Mouse (Mus musculus) liver, adult 2 months (tissue): ENCODE measurements around the gene Plp2. TPM values are rescaled to one million over a fixed set of nuclear protein-coding genes. Genes with fewer than 3 reads are reported as not detected.
A peak's percentile ranks its signal among the peaks of the same experiment; 100 is the strongest.

Experiments
- DNase-seq: peaks from one replicate; pipeline ENCODE4 v3.0.0-alpha.2; 2011; ENCODE audit warnings: low read depth, low spot score; ENCODE audit errors: extremely low read depth
- H3K27ac ChIP-seq: fragments of 200-500 bp; replicated peaks from 2 replicates; pipeline ENCODE4 v1.5.1; 2012; ENCODE audit warnings: low read depth, mild to moderate bottlenecking, control low read depth, inconsistent platforms, low read length; ENCODE audit not compliant: insufficient read depth
- H3K27me3 ChIP-seq: fragments of 200-500 bp; 2 replicates; pipeline ENCODE4 v1.6.1; 2012; ENCODE audit warnings: mild to moderate bottlenecking, moderate library complexity, low read length, inconsistent platforms; ENCODE audit not compliant: control insufficient read depth, insufficient read depth
- H3K36me3 ChIP-seq: fragments of 200-500 bp; 2 replicates; pipeline ENCODE4 v1.6.1; 2012; ENCODE audit warnings: low read length, inconsistent platforms; ENCODE audit not compliant: control insufficient read depth, insufficient read depth
- H3K4me1 ChIP-seq: fragments of 200-500 bp; 2 replicates; pipeline ENCODE4 v1.6.1; 2011; ENCODE audit warnings: low read length; ENCODE audit not compliant: control insufficient read depth, insufficient read depth
- H3K4me3 ChIP-seq: fragments of 200-500 bp; 2 replicates; pipeline ENCODE4 v1.5.1; 2011; ENCODE audit warnings: low read depth, mild to moderate bottlenecking, control low read depth, low read length, moderate library complexity; ENCODE audit not compliant: insufficient read depth
- H3K79me2 ChIP-seq: fragments of 200-500 bp; 2 replicates; pipeline ENCODE4 v1.6.1; 2012; ENCODE audit warnings: inconsistent platforms, mild to moderate bottlenecking, low read length, moderate library complexity; ENCODE audit not compliant: control insufficient read depth, insufficient read depth
- H3K9ac ChIP-seq: fragments of 200-500 bp; 2 replicates; pipeline ENCODE4 v1.6.1; 2012; ENCODE audit warnings: low read depth, mild to moderate bottlenecking, control low read depth, inconsistent platforms, low read length
- CTCF ChIP-seq: fragments of 200-500 bp; IDR thresholded peaks from 2 replicates; pipeline ENCODE4 v1.5.1; 2011; ENCODE audit warnings: low read depth, low read length, control low read depth
- POLR2A ChIP-seq: fragments of 200-500 bp; IDR thresholded peaks from 2 replicates; pipeline ENCODE4 v1.6.1; 2011; ENCODE audit warnings: low read length, control low read depth; ENCODE audit not compliant: insufficient read depth; ENCODE audit errors: extremely low read depth
- WGBS: fragments of 180-500 bp; shearing (Covaris S2); methylation state at CpG from one replicate; pipeline ENCODE4 v1.1.7; 2018; 5-methylcytosine and 5-hydroxymethylcytosine counted together
- polyA plus RNA-seq: library from polyadenylated mRNA; depleted of rRNA; stranded (reverse); fragments of >200 nt; gene quantifications from 2 replicates; pipeline ENCODE4 v1.2.3, GENCODE M21; 2012
- total RNA-seq: library from RNA; depleted of rRNA; stranded (reverse); fragments of >200 nt; gene quantifications from 2 replicates; pipeline ENCODE4 v1.2.3, GENCODE M21; 2014

Plp2 gene
- total and polyA plus RNA-seq, 2 experiments = 0.92 to 4.0 TPM

GRCm38 (mm10) chrX:7678986-7679385 lies 7.8 kb upstream of the Plp2 start:
- Histone ChIP-seq H3K79me2 (no peaks in the 10 kb centered on the region), H3K4me3 (no peak overlapping the region), H3K27ac (no peak overlapping the region), H3K27me3 (no peaks in the 10 kb centered on the region), H3K36me3 (no peaks in the 10 kb centered on the region), H3K9ac (no peak overlapping the region), H3K4me1 (no peaks in the 10 kb centered on the region)
- no peak for TF ChIP-seq POLR2A
- TF ChIP-seq CTCF = no peak
- no peak for DNase-seq
- 40% methylated on average over 3 of the region's 3 CpGs for WGBS

- H3K27me3 ChIP-seq = no peaks in the 10 kb centered on the region
- no peaks in the 10 kb centered on the region; the same call in 1 of the 2 replicates for H3K4me1 ChIP-seq
- H3K36me3 ChIP-seq = no peaks in the 10 kb centered on the region
- no peaks in the 10 kb centered on the region for H3K79me2 ChIP-seq
- DNase-seq = no peak
- WGBS = 64% methylated on average over 10 of the region's 10 CpGs
- no peak overlapping the region for H3K27ac ChIP-seq
- H3K4me3 ChIP-seq = no peak overlapping the region
- no peak for TF ChIP-seq CTCF
- no peak for TF ChIP-seq POLR2A
- no peak overlapping the region for H3K9ac ChIP-seq
Observed at GRCm38 (mm10) chrX:7675001-7675380, 3.8 kb upstream of the Plp2 start.

GRCm38 (mm10) chrX:7674284-7675000 lies 3.3 kb upstream of the Plp2 start:
- no peak for DNase-seq
- TF ChIP-seq POLR2A = no peak
- TF ChIP-seq CTCF = no peak
- H3K4me3 ChIP-seq = no peak overlapping the region
- H3K27ac ChIP-seq = no peak overlapping the region
- H3K9ac ChIP-seq = no peak overlapping the region
- 72% methylated on average over 22 of the region's 28 CpGs for WGBS
- H3K4me1 ChIP-seq = no peaks in the 10 kb centered on the region; the same call in 1 of the 2 replicates
- H3K27me3 ChIP-seq = no peaks in the 10 kb centered on the region
- H3K79me2 ChIP-seq = no peaks in the 10 kb centered on the region
- H3K36me3 ChIP-seq = no peaks in the 10 kb centered on the region

GRCm38 (mm10) chrX:7673578-7674281 lies 2.5 kb upstream of the Plp2 start:
- Histone ChIP-seq H3K4me3 (no peak overlapping the region), H3K4me1 (no peaks in the 10 kb centered on the region; the same call in 1 of the 2 replicates), H3K79me2 (no peaks in the 10 kb centered on the region), H3K36me3 (no peaks in the 10 kb centered on the region), H3K9ac (no peak overlapping the region), H3K27me3 (no peaks in the 10 kb centered on the region), H3K27ac (no peak overlapping the region)
- no peak for DNase-seq
- whole genome bisulfite sequencing = 68% methylated on average over 12 of the region's 12 CpGs
- TF ChIP-seq POLR2A (no peak), CTCF (no peak)

- Histone ChIP-seq H3K79me2 (no peaks in the 10 kb centered on the region), H3K36me3 (no peaks in the 10 kb centered on the region), H3K4me1 (no peaks in the 10 kb centered on the region; the same call in 1 of the 2 replicates), H3K27ac (no peak overlapping the region), H3K4me3 (no peak overlapping the region), H3K9ac (no peak overlapping the region), H3K27me3 (no peaks in the 10 kb centered on the region)
- TF ChIP-seq POLR2A = no peak
- no peak for TF ChIP-seq CTCF
- no peak for DNase-seq
- WGBS = 66% methylated on average over 6 of the region's 6 CpGs
Observed at GRCm38 (mm10) chrX:7672739-7673138, 1.5 kb upstream of the Plp2 start.

GRCm38 (mm10) chrX:7670390-7670881 lies 754 bp downstream of the Plp2 start:
- no peak overlapping the region for H3K27ac ChIP-seq
- H3K27me3 ChIP-seq = no peaks in the 10 kb centered on the region
- WGBS = 15% methylated on average over 19 of the region's 19 CpGs
- TF ChIP-seq POLR2A (no peak), CTCF (no peak)
- H3K79me2 ChIP-seq = no peaks in the 10 kb centered on the region
- H3K4me3 ChIP-seq = peak overlapping the region; percentile 56
- H3K9ac ChIP-seq = peak overlapping the region; percentile 52; the same call in 1 of the 2 replicates
- H3K36me3 ChIP-seq = no peaks in the 10 kb centered on the region
- DNase-seq = no peak
- no peaks in the 10 kb centered on the region; the same call in 1 of the 2 replicates for H3K4me1 ChIP-seq
